ENCODE assay signal across 10 mouse cellular contexts in the genomic region with DNA sequence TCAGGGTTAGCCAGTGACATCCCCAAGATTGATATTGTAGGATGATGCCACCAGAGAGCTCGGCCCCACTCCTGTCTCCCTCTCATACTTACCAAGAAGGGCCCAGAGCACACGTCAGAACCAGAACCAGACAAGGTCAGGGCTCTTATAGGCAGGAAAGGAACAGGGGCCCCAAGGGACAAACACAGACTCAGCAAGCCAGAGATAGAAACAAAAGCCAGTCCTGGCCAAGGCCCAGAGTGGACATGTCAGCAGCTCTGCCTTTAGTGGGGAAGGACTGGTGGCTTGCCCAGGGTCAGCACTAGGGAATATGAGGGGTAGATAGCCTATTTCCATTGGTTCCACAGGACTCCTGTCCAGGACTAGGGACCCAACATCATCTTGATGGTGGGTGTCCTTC. TPM values are rescaled to one million over a fixed set of nuclear protein-coding genes. Genes with fewer than 3 reads are reported as not detected.
DNase-seq lines count a peak whose midpoint lies in the region; ATAC-seq and TF ChIP-seq lines count a peak whose summit lies in the region.
"Had no signal": no experiment of that assay in that cellular context is flagged by ENCODE, and none has a peak within 500 bp of the region (broad histone marks: within the 10 kb centered on the region; RNA-seq: fewer than 3 reads in every experiment).

A gene (minus strand): TSS at position 119 of the 400 bp plus-strand sequence.

- no peak within 1 kb of the TSS for H3K4me2 ChIP-seq in heart, embryonic 12.5 days
- H3K4me2 ChIP-seq: limb, embryonic 12.5 days had no signal

- H3K9ac ChIP-seq in heart, embryonic 12.5 days, result no peak within 1 kb of the TSS
- H3K9ac ChIP-seq: limb, embryonic 12.5 days had no signal

- H3K4me1 ChIP-seq in heart, embryonic 12.5 days (replicated peaks), result peaks cover 21% of the 10 kb centered on the region
- H3K4me1 ChIP-seq in G1E (ENCODE audit: insufficient read depth, low read depth, low read length), result peaks cover 85% of the 10 kb centered on the region

- no peaks in the 10 kb centered on the region for H3K9me3 ChIP-seq in heart, embryonic 12.5 days (replicated peaks)
- H3K9me3 ChIP-seq in G1E (replicated peaks), result peaks cover 4% of the 10 kb centered on the region
- H3K9me3 ChIP-seq: limb, embryonic 12.5 days had no signal

- no peaks in the 10 kb centered on the region for H3K36me3 ChIP-seq in heart, embryonic 12.5 days
- no peaks in the 10 kb centered on the region for H3K36me3 ChIP-seq in G1E (replicated peaks)
- H3K36me3 ChIP-seq: limb, embryonic 12.5 days had no signal

- H3K4me3 ChIP-seq in heart, embryonic 12.5 days, result no peak within 1 kb of the TSS
- peak within 1 kb of the TSS; percentile 49; the same call in 1 of the 2 replicates for H3K4me3 ChIP-seq in G1E (ENCODE audit: low read depth, low read length)
- H3K4me3 ChIP-seq: limb, embryonic 12.5 days had no signal

- ATAC-seq in heart, embryonic 12.5 days (ENCODE audit: insufficient number of reproducible peaks, low FRiP score), result no peak
- ATAC-seq in G1E (ENCODE audit: extremely low read depth, insufficient number of reproducible peaks, low FRiP score, poor library complexity, severe bottlenecking), result no peak

- no peak for TF ChIP-seq CTCF in G1E (IDR thresholded peaks at IDR 0.05; ENCODE audit: low read depth, low read length)

- peak; percentile 67 to 84 for DNase-seq in heart, adult 18-20 months
- no peak for DNase-seq in G1E (ENCODE audit: low spot score)
- DNase-seq in adrenal gland, postnatal 25 days, result peak; percentile 49
- DNase-seq in heart, postnatal 14 days, result peak; percentile 55 to 67
- no peak for DNase-seq in thymus, adult 18-20 months
- no peak for DNase-seq in urinary bladder, postnatal 10 days (ENCODE audit: low spot score)
- DNase-seq in gastrocnemius, postnatal 4 days (ENCODE audit: low spot score in 2 of 2), result no peak

- H3K27ac ChIP-seq in heart, embryonic 12.5 days (ENCODE audit: poor library complexity, severe bottlenecking), result no peak within 1 kb of the TSS
- H3K27ac ChIP-seq: limb, embryonic 12.5 days had no signal

- intact Hi-C loops in heart, postnatal 14 days (cut with DNase I), result no loop called here

- WGBS in heart, embryonic 12.5 days, result 33% methylated on average over 2 of the region's 2 CpGs

- H3K27me3 ChIP-seq in heart, embryonic 12.5 days (replicated peaks), result peaks cover 53% of the 10 kb centered on the region
- peaks cover 10% of the 10 kb centered on the region; the same call in 1 of the 2 replicates for H3K27me3 ChIP-seq in G1E (ENCODE audit: insufficient read depth, low read length)

RNA-seq across cellular contexts. Expression of the gene that starts here (rescaled TPM):
- total RNA-seq in heart, adult 18-20 months (2021), result 1 to 10 TPM; 5.7 to 6.6 TPM
- polyA plus RNA-seq in heart, embryonic 12.5 days (2016; fragmentation: Nextera tagmentation; extraction: Ambion mirVana), result 0.57 and 0.64 TPM in 2 replicates
- total RNA-seq in G1E (2014; fragmentation: Nextera tagmentation) (not detected in 2 replicates), G1E (2017) (0.98 TPM in 1 of 2 replicates, not detected in the other)
- 0.43 and 0.63 TPM in 2 replicates for polyA plus RNA-seq in G1E (2012)
- 14.8 and 16.5 TPM in 2 replicates for total RNA-seq in adrenal gland, postnatal 25 days (2021)
- total RNA-seq in heart, postnatal 14 days (2021), result 1 to 10 TPM; 7.2 to 7.8 TPM
- under 1 TPM; 0.91 to 0.98 TPM for total RNA-seq in gastrocnemius, postnatal 4 days (2021)
- total RNA-seq: common myeloid progenitor, adult 5-6 weeks had no signal

Comparison
In these comparisons a context has a peak if more than half of its experiments do, and no peak if none do; other contexts are left out.
1. DNase-seq: peak in heart, adult 18-20 months (2 of 2), adrenal gland, postnatal 25 days (single experiment) and heart, postnatal 14 days (2 of 2); none in G1E (single experiment), thymus, adult 18-20 months (0 of 2), urinary bladder, postnatal 10 days (single experiment) and gastrocnemius, postnatal 4 days (0 of 2).